Mouse (Mus musculus): ENCODE measurements around the gene Phf8. TPM values are rescaled to one million over a fixed set of nuclear protein-coding genes. Genes with fewer than 3 reads are reported as not detected.

Phf8 gene
- polyA plus RNA-seq, 1 experiment from 2014 or later: 23.1 TPM

- H3K27ac ChIP-seq (replicated peaks): no peak overlapping the region
- no peak overlapping the region for H3K4me3 ChIP-seq
- H3K36me3 ChIP-seq: no peaks in the 10 kb centered on the region
- no peak for DNase-seq (ENCODE audit: low spot score)
- H3K9me3 ChIP-seq (replicated peaks): no peaks in the 10 kb centered on the region
- H3K4me1 ChIP-seq: no peaks in the 10 kb centered on the region
- H3K27me3 ChIP-seq (ENCODE audit: low read depth, poor library complexity, severe bottlenecking): peaks cover 66% of the 10 kb centered on the region
- WGBS: 71% methylated on average over 2 of the region's 2 CpGs
These were observed 122.9 kb downstream of the Phf8 start for GRCm38 (mm10) chrX:151643386-151643785.

GRCm38 (mm10) chrX:151653744-151654143 lies 133.3 kb downstream of the Phf8 start:
- no peak overlapping the region for H3K27ac ChIP-seq (replicated peaks)
- H3K36me3 ChIP-seq: no peaks in the 10 kb centered on the region
- no peak overlapping the region for H3K4me3 ChIP-seq
- H3K4me1 ChIP-seq: no peaks in the 10 kb centered on the region
- DNase-seq (ENCODE audit: low spot score): no peak
- WGBS: 59% methylated on average over 2 of the region's 2 CpGs
- peaks cover 26% of the 10 kb centered on the region for H3K27me3 ChIP-seq (ENCODE audit: low read depth, poor library complexity, severe bottlenecking)
- H3K9me3 ChIP-seq (replicated peaks): no peaks in the 10 kb centered on the region

- Histone ChIP-seq H3K36me3 (no peaks in the 10 kb centered on the region), H3K4me3 (no peak overlapping the region), H3K4me1 (no peaks in the 10 kb centered on the region), H3K9me3 (replicated peaks) (no peaks in the 10 kb centered on the region), H3K27me3 (ENCODE audit: low read depth, poor library complexity, severe bottlenecking) (peaks cover 4% of the 10 kb centered on the region; the same call in 1 of the 2 replicates), H3K27ac (replicated peaks) (no peak overlapping the region)
- 84% methylated on average over 5 of the region's 5 CpGs for WGBS
- no peak for DNase-seq (ENCODE audit: low spot score)
These were observed 154.2 kb downstream of the Phf8 start for GRCm38 (mm10) chrX:151674492-151675171.

Other genes with a start within 250 kb of the Phf8 start
- 2.9 and 3.4 TPM in 2 replicates for gene Fam120c, start 176.5 kb upstream of the Phf8 start, polyA plus RNA-seq (2016; fragmentation: Nextera tagmentation; extraction: Ambion mirVana)

Data from midbrain, embryonic 10.5 days (tissue).